Mouse (Mus musculus) hematopoietic stem cell, adult 5-6 weeks (primary cell): Measurements from ENCODE around the gene Ly6g5b. TPM values are rescaled to one million over a fixed set of nuclear protein-coding genes. Genes with fewer than 3 reads are reported as not detected.

ENCODE experiments used
- ATAC-seq, 2 experiments: fragments of 125-278 bp in 1 of 2; replicated peaks in 1 of 2; 2 replicates each; pipeline ENCODE4 v1.8.0; 2016 to 2017; ENCODE audit warnings: inconsistent platforms in 2 of 2, mild to moderate bottlenecking in 2 of 2, moderate number of reproducible peaks in 2 of 2, low read depth in 1 of 2, moderate TSS enrichment in 1 of 2; ENCODE audit not compliant: low FRiP score in 2 of 2, poor library complexity in 2 of 2, severe bottlenecking in 2 of 2, insufficient read depth in 1 of 2, low TSS enrichment in 1 of 2
- total RNA-seq: library from RNA; stranded (forward); fragments of 172-1452, 232-1000 nt; gene quantifications from 2 replicates; pipeline ENCODE4 v1.2.3, GENCODE M21; 2017

Gene Ly6g5b
- total RNA-seq, 1 experiment from 2014 or later, result not detected

DNA sequence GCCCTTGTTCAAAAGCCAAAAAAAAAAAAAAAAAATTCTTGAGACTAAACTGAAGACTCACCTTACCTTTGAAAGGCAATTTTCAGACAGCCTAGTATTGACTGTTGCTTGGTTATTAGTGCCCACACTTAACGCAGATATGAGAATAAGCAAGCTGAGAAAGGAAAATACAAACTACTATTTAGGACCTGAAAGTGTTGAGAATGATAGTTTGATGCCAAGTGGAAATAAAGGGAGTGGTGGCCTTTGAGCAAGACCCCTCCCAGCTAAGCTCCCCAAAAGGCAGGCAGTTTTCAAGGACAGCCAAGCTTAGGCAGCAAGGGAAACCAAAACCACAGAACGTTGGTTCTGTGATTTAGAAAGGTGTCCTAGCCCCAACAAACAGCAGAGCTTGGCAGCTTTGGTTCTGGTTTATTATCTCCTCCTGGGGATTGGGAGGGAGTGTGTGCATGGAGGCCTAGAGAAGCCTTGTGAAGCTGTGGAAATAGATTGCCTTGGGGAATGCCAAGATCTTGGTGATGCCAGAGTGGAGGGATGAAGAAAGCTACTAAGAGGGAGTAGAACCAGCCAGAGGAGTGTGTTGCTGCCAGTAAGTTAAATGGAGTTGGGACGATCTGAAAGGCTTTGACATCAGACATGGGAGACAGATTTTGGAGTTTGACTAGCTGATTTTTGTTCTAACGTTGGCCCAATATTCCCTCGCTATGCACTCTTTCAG is 32.9 kb upstream of the Ly6g5b start:
- no peak for ATAC-seq

DNA sequence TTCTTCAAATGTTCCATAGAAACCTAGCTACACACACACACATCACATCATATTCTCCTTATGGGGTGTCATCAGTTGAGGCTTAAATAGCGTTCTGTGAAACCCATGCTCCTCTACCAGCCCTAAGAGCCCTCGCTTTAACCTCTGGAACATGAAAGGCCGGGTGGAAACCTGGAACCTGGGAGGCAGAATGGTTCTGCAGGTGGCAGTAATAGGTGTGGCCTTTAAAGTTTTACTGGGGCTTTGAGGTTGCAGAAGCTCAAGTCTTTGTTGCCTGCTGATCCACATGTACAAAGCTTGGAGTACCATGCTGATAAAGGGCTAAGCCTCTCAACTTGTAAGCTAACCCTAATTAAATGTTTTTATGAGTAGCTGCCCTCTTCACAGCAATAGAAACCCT is 32.1 kb upstream of the Ly6g5b start:
- ATAC-seq, result no peak

DNA sequence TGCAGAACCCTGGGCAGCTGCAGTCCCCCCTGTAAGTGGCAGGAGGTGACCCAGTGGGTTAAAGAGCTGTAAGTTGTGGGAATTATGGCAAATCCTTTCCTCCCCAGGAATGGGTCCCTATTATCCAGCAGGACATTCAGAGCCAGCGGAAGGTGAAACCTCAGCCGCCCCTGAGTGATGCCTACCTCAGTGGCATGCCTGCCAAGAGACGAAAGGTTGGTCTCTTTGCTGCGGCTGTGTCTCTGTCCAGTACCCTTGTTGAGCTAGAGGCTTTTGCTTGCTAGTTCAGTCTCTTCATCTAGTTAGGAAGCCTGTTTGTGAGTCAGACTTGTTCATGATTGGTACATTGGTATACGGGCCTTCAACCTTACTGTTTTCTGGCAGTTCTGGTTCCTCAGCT is 30.9 kb upstream of the Ly6g5b start:
- ATAC-seq, result no peak

DNA sequence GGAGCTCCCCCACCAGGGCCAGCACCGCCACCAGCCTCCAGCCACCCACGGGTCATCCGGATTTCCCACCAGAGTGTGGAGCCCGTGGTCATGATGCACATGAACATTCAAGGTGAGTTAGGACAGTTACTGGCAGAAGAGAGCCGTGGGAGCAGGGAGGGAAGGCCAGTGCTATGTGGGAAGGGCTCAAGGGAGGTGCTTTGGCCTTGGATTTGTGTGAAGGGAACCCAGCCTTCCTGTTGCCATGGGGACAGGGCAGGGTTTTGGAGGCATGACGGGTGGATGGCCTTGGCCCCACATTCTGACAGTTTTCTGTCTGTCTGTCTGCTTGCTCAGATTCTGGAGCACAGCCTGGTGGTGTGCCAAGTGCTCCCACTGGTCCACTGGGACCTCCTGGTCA is 26.7 kb upstream of the Ly6g5b start:
- ATAC-seq, result no peak

DNA sequence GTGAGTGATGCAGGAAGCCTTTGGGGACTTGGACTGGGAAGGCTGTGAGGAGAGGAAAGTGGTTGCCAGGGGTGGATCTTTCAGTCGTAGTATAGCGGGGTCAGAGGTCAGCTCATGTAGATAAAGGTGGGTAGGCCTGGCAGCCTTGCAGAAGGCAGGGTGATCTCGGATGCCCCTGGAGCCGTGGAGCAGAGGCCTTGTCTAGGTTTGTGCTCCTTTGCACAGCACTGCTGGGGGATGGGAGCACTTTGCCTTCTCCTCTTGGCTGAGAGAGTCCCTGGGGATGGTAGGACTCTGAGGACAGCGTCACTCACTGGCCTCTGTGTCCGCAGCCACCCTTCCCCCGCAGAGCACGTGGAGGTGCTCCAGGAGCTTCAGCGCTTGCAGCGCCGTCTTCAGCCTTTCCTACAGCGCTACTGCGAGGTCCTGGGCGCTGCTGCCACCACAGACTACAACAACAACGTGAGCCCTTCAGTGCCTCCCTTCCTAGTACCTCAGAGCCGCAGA is 25.3 kb upstream of the Ly6g5b start:
- ATAC-seq, result no peak

DNA sequence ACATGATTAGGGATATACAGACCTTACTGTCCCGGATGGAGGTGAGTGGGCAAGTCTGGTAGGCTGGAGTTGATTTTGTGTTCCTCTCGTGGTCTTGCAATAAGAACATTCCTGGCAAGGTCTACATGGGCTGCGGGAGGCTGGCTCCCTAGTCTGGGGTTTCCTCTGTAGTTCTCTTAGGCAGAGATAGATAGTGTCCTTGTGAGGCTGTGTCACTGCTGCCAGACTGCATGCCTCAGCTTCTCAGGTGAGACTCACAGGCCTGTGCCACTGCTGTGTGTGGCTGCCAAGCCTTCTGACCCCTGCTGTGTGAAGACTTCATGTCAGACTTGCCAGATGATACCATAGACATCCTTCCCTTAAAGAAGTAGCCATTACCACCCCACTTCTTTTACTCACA is 24.0 kb upstream of the Ly6g5b start:
- no peak for ATAC-seq

DNA sequence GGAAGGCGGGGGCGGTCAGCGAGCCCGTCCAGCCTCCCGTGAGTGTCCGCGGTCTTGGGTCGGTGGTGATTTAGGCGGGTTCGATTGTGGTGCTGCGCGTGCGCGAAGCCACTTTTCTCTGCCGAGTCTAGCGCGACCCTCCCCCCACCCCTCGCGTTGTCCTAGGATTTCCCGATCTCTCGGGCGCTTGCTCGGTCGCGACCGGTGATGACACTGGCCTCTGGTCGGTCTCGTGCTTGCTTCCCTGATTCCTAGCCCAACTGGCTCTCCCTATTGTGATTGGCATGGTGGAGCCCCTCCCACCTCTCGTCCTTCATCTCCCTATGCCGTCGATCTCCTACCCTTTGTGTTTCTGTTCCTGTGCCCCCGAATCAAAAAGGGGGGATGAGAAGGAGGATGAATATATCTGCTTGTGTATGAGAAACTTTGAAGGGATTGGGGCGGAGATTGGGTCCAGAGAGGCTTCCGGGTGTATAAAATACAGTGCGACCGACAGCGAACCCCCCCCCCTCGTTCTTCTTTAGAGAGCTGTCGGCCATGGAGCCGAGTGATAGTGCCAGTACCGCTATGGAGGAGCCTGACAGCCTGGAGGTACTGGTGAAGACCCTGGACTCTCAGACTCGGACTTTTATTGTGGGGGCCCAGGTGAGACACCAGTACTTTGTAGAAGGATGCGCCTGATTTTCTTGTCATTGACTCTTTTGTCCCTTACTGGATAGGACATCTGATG is 20.5 kb upstream of the Ly6g5b start:
- ATAC-seq, result peak; percentile 39 to 68; a peak in 3 of 4 replicates

DNA sequence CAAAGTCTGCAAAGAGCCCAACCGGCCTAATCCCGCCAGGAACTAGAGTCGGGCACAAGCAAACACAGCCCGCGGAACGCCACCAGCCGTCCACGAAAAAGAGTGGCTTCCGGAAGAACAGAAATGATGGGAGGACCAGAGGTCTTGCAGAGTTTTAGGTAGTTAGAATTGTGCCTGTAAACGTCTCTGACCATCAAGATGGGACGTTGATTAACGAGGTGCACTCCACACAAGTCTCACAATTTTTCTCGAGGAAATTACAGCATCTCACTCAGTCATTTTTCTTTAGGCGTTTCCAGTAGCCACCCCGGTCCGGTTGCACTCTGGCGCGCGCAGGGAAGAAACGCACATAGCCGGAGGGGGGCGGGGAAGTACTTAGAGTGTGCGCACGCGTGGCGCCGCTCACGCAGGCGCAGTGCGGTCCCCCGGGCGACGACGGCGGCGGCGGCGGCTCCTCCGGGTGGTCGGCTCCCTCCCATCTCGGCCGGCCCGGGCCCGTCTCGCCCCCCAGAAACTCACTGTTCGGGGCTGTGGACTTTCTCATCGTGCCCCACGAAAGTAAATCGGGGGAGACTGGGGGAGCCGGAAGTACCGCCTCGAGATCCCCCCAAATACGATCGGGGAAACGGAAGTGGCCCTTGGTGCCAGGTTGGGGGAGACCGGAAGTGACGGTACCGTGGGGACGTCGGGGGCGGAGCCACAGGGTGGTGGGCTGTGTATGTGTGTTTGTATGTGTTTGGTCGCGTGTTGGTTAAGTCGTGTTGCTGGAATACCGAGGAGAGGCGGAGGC is 19.8 kb upstream of the Ly6g5b start, which contains the start of gene Bag6:
Gene Bag6 (plus strand): TSS at position 378 of the 790 bp plus-strand sequence.
- peak; percentile 74 to 85 for ATAC-seq

DNA sequence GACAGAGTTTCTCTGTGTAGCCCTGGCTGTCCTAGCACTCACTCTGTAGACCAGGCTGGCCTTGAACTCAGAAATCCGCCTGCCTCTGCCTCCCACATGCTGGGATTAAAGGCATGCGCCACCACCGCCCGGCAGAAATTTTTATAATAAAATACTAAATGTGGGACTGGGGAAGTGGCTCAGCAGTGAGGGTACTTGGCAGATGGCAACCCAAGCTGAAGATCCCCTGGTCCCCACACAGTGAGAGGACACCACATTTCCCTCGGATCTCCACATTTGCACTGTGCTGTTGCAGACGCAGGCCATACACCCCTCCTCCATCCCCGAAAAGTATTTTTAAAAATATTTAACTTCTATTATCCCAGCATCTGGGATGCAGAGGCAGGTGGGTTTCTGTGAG is 18.3 kb upstream of the Ly6g5b start:
- no peak for ATAC-seq

DNA sequence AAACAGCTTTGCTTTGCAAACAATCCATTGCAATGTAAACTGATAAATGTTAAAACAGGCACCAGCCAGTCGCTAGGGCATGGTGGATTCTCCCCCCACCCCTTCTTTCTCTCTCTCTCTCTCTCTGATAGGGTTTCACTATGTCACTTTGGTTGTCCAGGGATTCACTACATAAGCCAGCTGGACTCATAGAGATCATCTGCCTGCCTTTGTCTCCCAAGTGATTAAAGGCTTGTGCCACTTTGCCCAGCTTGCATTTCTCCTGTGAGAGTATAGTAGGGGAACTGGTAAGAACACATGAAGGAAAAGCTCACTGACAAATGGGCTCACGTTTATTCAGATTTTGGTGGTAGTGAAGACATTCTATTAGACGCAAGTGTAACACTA is 16.9 kb upstream of the Ly6g5b start:
- ATAC-seq, result no peak

DNA sequence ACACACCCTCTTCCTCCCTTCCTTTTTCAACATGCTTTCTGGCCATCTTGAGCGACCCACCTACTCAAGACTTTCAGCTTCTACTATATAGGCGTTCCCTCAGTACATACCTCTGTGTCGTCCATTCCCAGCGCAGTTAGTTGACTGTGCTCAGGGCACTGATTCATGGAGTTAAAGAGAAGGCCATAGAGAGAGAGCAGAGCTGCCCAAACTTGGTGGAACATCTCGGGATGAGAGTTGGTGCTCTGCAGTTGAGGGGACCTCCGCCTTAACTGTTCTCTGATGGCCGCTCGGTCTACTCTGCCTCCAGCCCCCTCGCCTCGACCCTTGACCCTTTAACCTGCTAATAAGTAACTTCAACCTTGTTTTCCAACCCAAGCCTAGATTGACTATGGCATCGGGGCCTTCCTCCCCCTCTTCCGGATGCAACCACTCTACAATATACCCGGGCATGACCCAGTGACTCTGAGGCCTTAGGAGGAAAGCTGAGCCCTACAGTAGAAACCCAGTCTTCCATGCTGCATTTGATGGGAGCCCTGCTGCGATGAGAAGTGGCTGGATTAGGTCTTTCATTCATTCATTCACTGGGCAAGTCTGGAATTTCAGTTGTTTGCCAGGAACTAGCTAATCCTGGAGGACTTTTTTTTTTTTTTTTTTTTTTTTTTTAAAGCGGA is 16.4 kb upstream of the Ly6g5b start, which contains the start of gene Apom:
Gene Apom (minus strand): TSS at position 551 of the 674 bp plus-strand sequence.
- ATAC-seq, result no peak

DNA sequence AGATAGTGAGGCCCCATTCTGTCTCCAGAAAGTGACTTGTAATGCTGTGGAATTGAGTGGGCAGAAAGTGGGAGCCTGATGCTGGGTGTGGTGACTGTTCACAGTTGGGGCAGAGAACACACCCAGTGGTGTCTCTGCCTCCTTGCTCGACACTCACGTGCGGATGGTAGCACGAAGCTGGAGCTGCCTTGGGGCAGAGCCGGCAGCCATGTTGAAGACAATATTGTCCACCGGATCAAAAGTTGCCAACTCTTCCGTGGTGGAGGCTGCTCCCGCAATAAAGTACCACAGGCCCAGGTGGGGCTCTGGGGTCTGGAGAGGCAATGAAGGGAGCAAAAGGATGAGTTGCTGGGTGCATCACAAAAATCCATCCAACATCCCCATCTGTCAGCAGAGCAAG is 15.8 kb upstream of the Ly6g5b start:
- no peak for ATAC-seq

DNA sequence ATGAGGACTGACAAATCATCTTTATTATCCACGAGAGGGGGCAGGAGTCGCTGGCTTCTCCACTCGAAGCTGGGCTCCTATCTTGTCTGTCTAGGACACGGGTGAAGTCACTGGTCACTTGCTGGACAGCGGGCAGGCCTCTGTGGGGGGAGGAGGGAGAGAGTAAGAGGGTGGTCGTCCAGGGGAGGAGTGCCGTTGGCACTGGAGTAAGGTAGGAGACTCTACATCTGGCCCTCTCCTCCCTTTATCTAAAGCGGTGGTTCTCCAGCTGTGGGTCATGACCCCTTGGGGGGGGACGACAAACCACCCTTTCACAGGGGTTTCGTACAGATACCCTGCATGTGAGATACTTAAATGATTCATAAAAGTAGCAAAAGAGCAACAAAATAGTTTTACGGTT is 13.8 kb upstream of the Ly6g5b start:
- no peak for ATAC-seq

DNA sequence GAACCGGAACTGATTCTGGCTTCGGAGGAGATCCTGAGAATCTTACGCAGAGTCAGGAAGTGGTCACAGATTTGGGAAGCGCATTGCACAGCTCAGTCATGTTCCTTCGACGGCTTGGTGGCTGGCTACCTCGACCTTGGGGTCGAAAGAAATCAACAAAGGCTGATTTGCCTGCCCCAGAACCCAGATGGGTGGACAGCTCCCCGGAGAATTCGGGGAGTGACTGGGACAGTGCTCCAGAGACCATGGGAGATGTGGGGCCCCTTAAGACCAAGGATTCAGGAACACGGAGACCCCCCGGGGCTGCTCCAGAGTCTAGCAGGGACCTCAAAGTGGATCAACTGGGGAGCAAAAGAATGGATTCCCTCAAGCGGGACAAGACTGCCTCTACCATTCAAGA is 11.8 kb upstream of the Ly6g5b start:
- ATAC-seq, result no peak

DNA sequence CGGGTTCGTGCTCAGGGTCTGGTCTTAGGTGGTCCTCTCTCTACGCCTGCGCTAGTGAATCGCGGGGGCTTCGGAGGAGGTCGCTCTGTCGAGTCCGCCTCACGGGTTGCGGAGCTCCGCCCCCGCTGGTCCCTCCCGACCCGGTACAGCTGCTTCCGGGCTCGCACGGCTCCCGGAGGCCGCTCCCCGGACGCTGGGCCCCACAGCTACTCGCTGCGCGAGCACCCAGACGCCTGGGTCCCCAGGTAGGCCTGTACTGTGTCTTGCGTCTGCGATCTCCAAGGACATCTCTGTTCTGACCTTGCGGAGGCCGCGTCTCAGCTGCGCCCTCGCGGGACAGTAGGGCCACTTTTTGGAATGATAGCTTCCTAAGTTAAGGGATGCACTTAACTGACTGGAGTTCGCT is 11.0 kb upstream of the Ly6g5b start, which contains the start of gene D17H6S53E:
Gene D17H6S53E (plus strand): TSS at position 168 of the 406 bp plus-strand sequence.
- peak; percentile 15 to 43; a peak in 2 of 4 replicates for ATAC-seq

DNA sequence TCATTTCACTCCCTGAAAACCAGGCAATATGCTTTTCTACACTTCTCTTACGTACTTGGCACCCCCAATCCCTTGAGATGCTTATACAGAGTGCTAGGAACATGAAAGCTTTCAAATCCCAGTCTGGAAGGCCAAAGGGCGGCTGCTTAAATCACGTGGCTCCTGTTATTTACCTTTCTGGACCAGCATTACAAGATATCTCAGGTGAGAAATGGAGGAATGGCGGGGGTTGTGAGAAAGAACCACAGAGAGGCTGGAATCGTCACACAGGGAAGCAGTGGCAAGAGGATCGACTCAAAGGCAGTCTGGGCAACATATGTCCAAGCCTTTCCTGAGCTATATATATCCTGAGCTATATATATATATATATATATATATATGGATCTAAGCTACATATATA is 10.3 kb upstream of the Ly6g5b start:
- ATAC-seq, result no peak

DNA sequence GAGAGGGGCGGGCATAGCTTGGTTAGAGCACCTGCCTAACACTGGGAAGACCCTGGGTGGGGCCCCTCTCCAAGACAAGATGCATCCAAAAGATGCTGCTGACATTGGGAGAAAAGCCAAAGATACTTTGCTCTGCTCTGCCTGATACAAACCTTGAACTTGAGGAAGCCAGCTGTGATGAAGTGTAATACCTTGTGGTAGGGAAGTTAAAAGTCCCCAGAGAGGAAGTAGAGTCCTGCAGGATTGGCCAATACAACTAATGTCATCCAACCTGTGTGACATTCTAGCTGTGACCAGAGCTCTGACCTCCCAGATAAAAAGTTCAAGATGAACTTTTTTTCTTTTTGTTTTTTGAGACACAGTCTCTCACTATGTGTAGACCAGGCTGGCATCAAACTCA is 9.9 kb upstream of the Ly6g5b start:
- ATAC-seq, result no peak; a peak in 1 of 4 replicates
